ENCODE assay signal across 27 mouse cellular contexts in genomic region chr3:85607753-85608152, GRCm38 (mm10). TPM values are rescaled to one million over a fixed set of nuclear protein-coding genes. Genes with fewer than 3 reads are reported as not detected.
DNase-seq lines count a peak whose midpoint lies in the region; ATAC-seq and TF ChIP-seq lines count a peak whose summit lies in the region.
"Had no signal": no experiment of that assay in that cellular context is flagged by ENCODE, and none has a peak within 500 bp of the region (broad histone marks: within the 10 kb centered on the region; RNA-seq: fewer than 3 reads in every experiment).

No protein-coding gene starts in this region.

- H3K4me2 ChIP-seq in lung, embryonic 16.5 days (ENCODE audit: low read depth, low read length), result no peak overlapping the region
- H3K4me2 ChIP-seq: embryonic facial prominence, embryonic 13.5 days; forebrain, embryonic 12.5 days; forebrain, embryonic 15.5 days; heart, embryonic 11.5 days; hindbrain, embryonic 13.5 days had no signal

- TF ChIP-seq CTCF in layer of hippocampus, adult 2 months (conservative IDR thresholded peaks at IDR 0.05), result no peak

- DNase-seq in frontal cortex, postnatal 14 days (ENCODE audit: low spot score in 2 of 2), result no peak
- no peak for DNase-seq in layer of hippocampus, adult 2 months (ENCODE audit: low spot score in 2 of 2)
- DNase-seq in layer of hippocampus, postnatal 36 days, result no peak
- DNase-seq in lung, postnatal 4 days, result no peak
- DNase-seq in right cerebral cortex, adult 18-20 months, result peak; percentile 20
- DNase-seq in right cerebral cortex, postnatal 4 days, result no peak
- DNase-seq: adrenal gland, adult 8-10 months; adrenal gland, postnatal 25 days; cerebellum, adult 11-12 months; cerebellum, adult 8-10 months; cerebellum, postnatal 10 days; cerebellum, postnatal 36 days; embryo, embryonic 11 days; gastrocnemius, adult 2 months; gastrocnemius, postnatal 14 days had no signal

- no peak overlapping the region for H3K9ac ChIP-seq in lung, embryonic 16.5 days (ENCODE audit: low read length)
- H3K9ac ChIP-seq: embryonic facial prominence, embryonic 13.5 days; forebrain, embryonic 12.5 days; forebrain, embryonic 15.5 days; hindbrain, embryonic 13.5 days had no signal

- no peaks in the 10 kb centered on the region; the same call in 1 of the 2 replicates for H3K4me1 ChIP-seq in lung, embryonic 16.5 days (replicated peaks; ENCODE audit: control insufficient read depth, insufficient read depth, low read length)
- H3K4me1 ChIP-seq: embryonic facial prominence, embryonic 13.5 days; hindbrain, embryonic 10.5 days had no signal

- no peaks in the 10 kb centered on the region for H3K27me3 ChIP-seq in lung, embryonic 16.5 days (ENCODE audit: control insufficient read depth, insufficient read depth, low read depth, low read length)
- H3K27me3 ChIP-seq: embryonic facial prominence, embryonic 13.5 days; forebrain, embryonic 12.5 days; forebrain, embryonic 15.5 days; hindbrain, embryonic 13.5 days had no signal

- peak; percentile 85 for ATAC-seq in frontal cortex, adult (ENCODE audit: low TSS enrichment)
- ATAC-seq in lung, embryonic 16.5 days (ENCODE audit: low read depth), result no peak
- ATAC-seq: activated CD4-positive, CD25-positive, alpha-beta regulatory T cell, adult 4 months; forebrain, embryonic 15.5 days; hindbrain, embryonic 16.5 days had no signal

- no peaks in the 10 kb centered on the region; the same call in 1 of the 2 replicates for H3K36me3 ChIP-seq in lung, embryonic 16.5 days (ENCODE audit: control insufficient read depth, insufficient read depth, low read length)
- H3K36me3 ChIP-seq: forebrain, embryonic 15.5 days had no signal

- H3K27ac ChIP-seq in layer of hippocampus, adult 2 months, result peak overlapping the region; percentile 80
- H3K27ac ChIP-seq in lung, embryonic 16.5 days (ENCODE audit: low read length), result peak overlapping the region; percentile 61
- H3K27ac ChIP-seq: embryonic facial prominence, embryonic 10.5 days; embryonic facial prominence, embryonic 13.5 days; forebrain, embryonic 12.5 days; forebrain, embryonic 15.5 days; gastrocnemius, adult 2 months; hindbrain, embryonic 10.5 days; hindbrain, embryonic 13.5 days had no signal

- 65% methylated on average over 2 of the region's 2 CpGs for WGBS in lung, embryonic 16.5 days

- H3K9me3 ChIP-seq in lung, embryonic 16.5 days (ENCODE audit: control insufficient read depth, low read length), result no peaks in the 10 kb centered on the region
- H3K9me3 ChIP-seq: embryonic facial prominence, embryonic 10.5 days; embryonic facial prominence, embryonic 13.5 days; forebrain, embryonic 12.5 days; forebrain, embryonic 15.5 days; hindbrain, embryonic 10.5 days; hindbrain, embryonic 13.5 days had no signal

- H3K4me3 ChIP-seq in layer of hippocampus, adult 2 months, result no peak overlapping the region
- no peak overlapping the region for H3K4me3 ChIP-seq in lung, embryonic 16.5 days (ENCODE audit: low read length)
- H3K4me3 ChIP-seq: embryonic facial prominence, embryonic 10.5 days; embryonic facial prominence, embryonic 13.5 days; erythroblast, embryonic 14.5 days; forebrain, embryonic 12.5 days; forebrain, embryonic 15.5 days; gastrocnemius, adult 2 months; hindbrain, embryonic 10.5 days; hindbrain, embryonic 13.5 days had no signal

RNA-seq across cellular contexts. Expression of gene Gatb, which starts 33.8 kb away (rescaled TPM):
- 10 to 100 TPM; 19.2 to 24.5 TPM for total RNA-seq in layer of hippocampus, adult 2 months (2021)
- total RNA-seq in layer of hippocampus, postnatal 36 days (2021), result 10 to 100 TPM; 20.0 to 24.3 TPM
- 21.1 and 22.1 TPM in 2 replicates for polyA plus RNA-seq in lung, embryonic 16.5 days (2015; fragmentation: Nextera tagmentation; extraction: Ambion mirVana)
